ENCODE assay signal across 8 mouse cellular contexts in the genomic region with DNA sequence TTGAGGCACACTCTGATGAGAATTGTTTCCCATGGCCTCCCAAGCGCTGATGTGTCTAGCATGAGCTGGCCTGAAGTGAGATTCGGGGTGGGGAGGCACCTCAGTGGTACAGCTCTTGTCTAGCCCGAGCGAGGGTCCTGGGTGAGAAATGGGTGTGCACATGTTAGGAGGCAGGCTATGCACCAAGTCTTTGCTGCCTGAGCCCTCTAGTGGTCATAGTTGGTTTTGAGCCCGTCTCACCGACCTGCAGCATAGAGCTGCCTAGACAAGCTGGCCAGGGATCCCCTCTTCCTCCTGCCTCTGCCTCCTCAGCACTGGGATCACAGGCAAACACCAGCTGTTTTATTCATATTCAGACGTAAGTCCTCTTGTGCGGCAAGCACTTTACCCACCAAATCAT. TPM values are rescaled to one million over a fixed set of nuclear protein-coding genes. Genes with fewer than 3 reads are reported as not detected.
DNase-seq lines count a peak whose midpoint lies in the region; ATAC-seq and TF ChIP-seq lines count a peak whose summit lies in the region.

No protein-coding gene starts in this region.

- H3K36me3 ChIP-seq in embryonic facial prominence, embryonic 11.5 days (replicated peaks; ENCODE audit: control insufficient read depth, insufficient read depth, low read depth, low read length): no peaks in the 10 kb centered on the region; the same call in 1 of the 2 replicates
- H3K36me3 ChIP-seq in heart, embryonic 11.5 days (ENCODE audit: control insufficient read depth, insufficient read depth, low read length): peaks cover 6% of the 10 kb centered on the region
- peaks cover 28% of the 10 kb centered on the region for H3K36me3 ChIP-seq in kidney, embryonic 16.5 days (ENCODE audit: insufficient read depth, low read length)
- peaks cover 16% of the 10 kb centered on the region for H3K36me3 ChIP-seq in liver, adult 2 months (ENCODE audit: control insufficient read depth, insufficient read depth, low read length)
- peaks cover 40% of the 10 kb centered on the region for H3K36me3 ChIP-seq in midbrain, postnatal 0 days (ENCODE audit: insufficient read depth, low read length)
- H3K36me3 ChIP-seq in splenic B cell, adult 2 months (ENCODE audit: control insufficient read depth, insufficient read depth, low read length, poor library complexity, severe bottlenecking): peaks cover 5% of the 10 kb centered on the region

- no peak for TF ChIP-seq POLR2A in liver, adult 2 months (IDR thresholded peaks at IDR 0.05; ENCODE audit: extremely low read depth, insufficient read depth, low read length)

- WGBS in embryonic facial prominence, embryonic 11.5 days: 23% methylated on average over 8 of the region's 8 CpGs
- 23% methylated on average over 8 of the region's 8 CpGs for WGBS in heart, embryonic 11.5 days (ENCODE audit: insufficient replicate concordance)
- WGBS in kidney, embryonic 16.5 days: 21% methylated on average over 8 of the region's 8 CpGs
- WGBS in liver, adult 2 months: 13% methylated on average over 8 of the region's 8 CpGs
- WGBS in midbrain, postnatal 0 days: 20% methylated on average over 8 of the region's 8 CpGs

- peak; percentile 82 for DNase-seq in 416B (ENCODE audit: low read depth)
- peak; percentile 75 for DNase-seq in adrenal gland, adult 8-10 months
- DNase-seq in embryonic facial prominence, embryonic 11.5 days (ENCODE audit: low spot score): peak; percentile 85
- DNase-seq in liver, adult 2 months (ENCODE audit: extremely low read depth, low read depth, low spot score): peak; percentile 56
- peak; percentile 82 for DNase-seq in midbrain, postnatal 0 days (ENCODE audit: low spot score)
- peak; percentile 90 for DNase-seq in splenic B cell, adult 2 months (ENCODE audit: low read depth, low spot score)

- H3K4me1 ChIP-seq in embryonic facial prominence, embryonic 11.5 days (ENCODE audit: control insufficient read depth, insufficient read depth, low read length): no peaks in the 10 kb centered on the region
- peaks cover 23% of the 10 kb centered on the region for H3K4me1 ChIP-seq in heart, embryonic 11.5 days (ENCODE audit: control insufficient read depth, insufficient read depth, low read length)
- H3K4me1 ChIP-seq in kidney, embryonic 16.5 days (ENCODE audit: insufficient read depth, low read length): peaks cover 9% of the 10 kb centered on the region
- peaks cover 21% of the 10 kb centered on the region for H3K4me1 ChIP-seq in liver, adult 2 months (ENCODE audit: control insufficient read depth, insufficient read depth, low read length)
- peaks cover 10% of the 10 kb centered on the region for H3K4me1 ChIP-seq in midbrain, postnatal 0 days (ENCODE audit: insufficient read depth, low read length)

- no peaks in the 10 kb centered on the region for H3K9me3 ChIP-seq in embryonic facial prominence, embryonic 11.5 days (replicated peaks; ENCODE audit: control insufficient read depth, low read length)
- H3K9me3 ChIP-seq in heart, embryonic 11.5 days (replicated peaks; ENCODE audit: control insufficient read depth, low read length): no peaks in the 10 kb centered on the region
- no peaks in the 10 kb centered on the region for H3K9me3 ChIP-seq in kidney, embryonic 16.5 days (ENCODE audit: low read length)
- H3K9me3 ChIP-seq in midbrain, postnatal 0 days (ENCODE audit: low read length): no peaks in the 10 kb centered on the region

- peak; percentile 89 for TF ChIP-seq CTCF in liver, adult 2 months (IDR thresholded peaks at IDR 0.05; ENCODE audit: low read depth, low read length)
- peak; percentile 81 for TF ChIP-seq CTCF in midbrain, postnatal 0 days (IDR thresholded peaks at IDR 0.05)

- ATAC-seq in embryonic facial prominence, embryonic 11.5 days (replicated peaks; ENCODE audit: insufficient number of reproducible peaks, low FRiP score, low TSS enrichment, low read depth): peak; percentile 51; the same call in 1 of the 2 replicates
- peak; percentile 50; the same call in 1 of the 2 replicates for ATAC-seq in heart, embryonic 11.5 days (replicated peaks; ENCODE audit: insufficient number of reproducible peaks, low FRiP score, low TSS enrichment)
- peak; percentile 33; the same call in 1 of the 2 replicates for ATAC-seq in kidney, embryonic 16.5 days (ENCODE audit: low FRiP score, low TSS enrichment)
- peak; percentile 70 for ATAC-seq in midbrain, postnatal 0 days (ENCODE audit: low FRiP score)

- H3K79me2 ChIP-seq in liver, adult 2 months (ENCODE audit: control insufficient read depth, insufficient read depth, low read length): peaks cover 13% of the 10 kb centered on the region

- H3K9ac ChIP-seq in embryonic facial prominence, embryonic 11.5 days (replicated peaks; ENCODE audit: low read length): no peak overlapping the region
- H3K9ac ChIP-seq in heart, embryonic 11.5 days (ENCODE audit: low read depth, low read length): no peak overlapping the region
- H3K9ac ChIP-seq in kidney, embryonic 16.5 days (replicated peaks; ENCODE audit: low read length): no peak overlapping the region
- H3K9ac ChIP-seq in liver, adult 2 months (ENCODE audit: low read depth, low read length): no peak overlapping the region
- no peak overlapping the region for H3K9ac ChIP-seq in midbrain, postnatal 0 days (replicated peaks; ENCODE audit: low read length, poor library complexity, severe bottlenecking)

- no peaks in the 10 kb centered on the region for H3K27me3 ChIP-seq in embryonic facial prominence, embryonic 11.5 days (ENCODE audit: control insufficient read depth, insufficient read depth, low read length)
- no peaks in the 10 kb centered on the region for H3K27me3 ChIP-seq in heart, embryonic 11.5 days (ENCODE audit: control insufficient read depth, insufficient read depth, low read length)
- no peaks in the 10 kb centered on the region for H3K27me3 ChIP-seq in kidney, embryonic 16.5 days (ENCODE audit: insufficient read depth, low read length)
- H3K27me3 ChIP-seq in liver, adult 2 months (ENCODE audit: control insufficient read depth, insufficient read depth, low read length): no peaks in the 10 kb centered on the region
- no peaks in the 10 kb centered on the region for H3K27me3 ChIP-seq in midbrain, postnatal 0 days (ENCODE audit: insufficient read depth, low read length)
- no peaks in the 10 kb centered on the region for H3K27me3 ChIP-seq in splenic B cell, adult 2 months (ENCODE audit: control insufficient read depth, insufficient read depth, low read length, poor library complexity, severe bottlenecking)

- no peak overlapping the region for H3K4me3 ChIP-seq in embryonic facial prominence, embryonic 11.5 days (ENCODE audit: low read depth, low read length)
- no peak overlapping the region for H3K4me3 ChIP-seq in heart, embryonic 11.5 days (ENCODE audit: low read depth, low read length)
- H3K4me3 ChIP-seq in kidney, embryonic 16.5 days (ENCODE audit: low read length): no peak overlapping the region
- no peak overlapping the region for H3K4me3 ChIP-seq in liver, adult 2 months (ENCODE audit: insufficient read depth, low read depth, low read length)
- H3K4me3 ChIP-seq in midbrain, postnatal 0 days (ENCODE audit: low read depth, low read length): no peak overlapping the region

- H3K27ac ChIP-seq in embryonic facial prominence, embryonic 11.5 days (replicated peaks; ENCODE audit: low read depth, low read length): no peak overlapping the region
- H3K27ac ChIP-seq in heart, embryonic 11.5 days (ENCODE audit: low read depth, low read length): no peak overlapping the region
- H3K27ac ChIP-seq in kidney, embryonic 16.5 days (ENCODE audit: low read length): no peak overlapping the region
- H3K27ac ChIP-seq in liver, adult 2 months (replicated peaks; ENCODE audit: insufficient read depth, low read depth, low read length): no peak overlapping the region
- no peak overlapping the region for H3K27ac ChIP-seq in midbrain, postnatal 0 days (ENCODE audit: low read depth, low read length)

- H3K4me2 ChIP-seq in embryonic facial prominence, embryonic 11.5 days (ENCODE audit: low read depth, low read length): no peak overlapping the region
- H3K4me2 ChIP-seq in heart, embryonic 11.5 days: no peak overlapping the region
- H3K4me2 ChIP-seq in kidney, embryonic 16.5 days (replicated peaks; ENCODE audit: low read depth, low read length): no peak overlapping the region
- no peak overlapping the region for H3K4me2 ChIP-seq in midbrain, postnatal 0 days (ENCODE audit: low read depth, low read length, poor library complexity, severe bottlenecking)

RNA-seq across cellular contexts. Expression of a gene that starts 7.4 kb away (rescaled TPM):
- 10 to 100 TPM; 30.4 to 32.5 (median 31.2) TPM for total RNA-seq in adrenal gland, adult 8-10 months (2022)
- 10.1 and 11.6 TPM in 2 replicates for polyA plus RNA-seq in embryonic facial prominence, embryonic 11.5 days (2014; fragmentation: Nextera tagmentation; extraction: Ambion mirVana)
- 17.9 and 19.3 TPM in 2 replicates for polyA plus RNA-seq in heart, embryonic 11.5 days (2014; fragmentation: Nextera tagmentation; extraction: Ambion mirVana)
- polyA plus RNA-seq in kidney, embryonic 16.5 days (2015; fragmentation: Nextera tagmentation; extraction: Ambion mirVana): 14.6 and 15.8 TPM in 2 replicates
- total RNA-seq in liver, adult 2 months (2014; rRNA removed): 11.5 and 12.1 TPM in 2 replicates
- polyA plus RNA-seq in liver, adult 2 months (2012; rRNA removed): 16.6 and 18.9 TPM in 2 replicates
- total RNA-seq in midbrain, postnatal 0 days (2014; rRNA removed): 43.2 and 45.3 TPM in 2 replicates
- polyA plus RNA-seq in midbrain, postnatal 0 days (2015; fragmentation: Nextera tagmentation; extraction: Ambion mirVana): 13.8 and 14.2 TPM in 2 replicates

RNA-seq across cellular contexts. Expression of a gene that starts 12.6 kb away (rescaled TPM):
- total RNA-seq in adrenal gland, adult 8-10 months (2022): 10 to 100 TPM; 23.9 to 26.3 (median 24.8) TPM
- polyA plus RNA-seq in embryonic facial prominence, embryonic 11.5 days (2014; fragmentation: Nextera tagmentation; extraction: Ambion mirVana): 2.9 and 3.6 TPM in 2 replicates
- polyA plus RNA-seq in heart, embryonic 11.5 days (2014; fragmentation: Nextera tagmentation; extraction: Ambion mirVana): 10.4 and 11.4 TPM in 2 replicates
- 7.3 and 10.3 TPM in 2 replicates for polyA plus RNA-seq in kidney, embryonic 16.5 days (2015; fragmentation: Nextera tagmentation; extraction: Ambion mirVana)
- total RNA-seq in liver, adult 2 months (2014; rRNA removed): 2.5 and 3.4 TPM in 2 replicates
- 20.9 and 27.7 TPM in 2 replicates for polyA plus RNA-seq in liver, adult 2 months (2012; rRNA removed)
- 3.1 and 3.7 TPM in 2 replicates for total RNA-seq in midbrain, postnatal 0 days (2014; rRNA removed)
- 0.91 and 1.1 TPM in 2 replicates for polyA plus RNA-seq in midbrain, postnatal 0 days (2015; fragmentation: Nextera tagmentation; extraction: Ambion mirVana)

RNA-seq across cellular contexts. Expression of a gene that starts 28.7 kb away (rescaled TPM):
- 100 to 1,000 TPM in 3 of 4 experiments, 10 to 100 TPM in 1; 92.6 to 117 (median 103) TPM for total RNA-seq in adrenal gland, adult 8-10 months (2022)
- 33.0 and 48.5 TPM in 2 replicates for polyA plus RNA-seq in embryonic facial prominence, embryonic 11.5 days (2014; fragmentation: Nextera tagmentation; extraction: Ambion mirVana)
- 58.8 and 77.3 TPM in 2 replicates for polyA plus RNA-seq in heart, embryonic 11.5 days (2014; fragmentation: Nextera tagmentation; extraction: Ambion mirVana)
- polyA plus RNA-seq in kidney, embryonic 16.5 days (2015; fragmentation: Nextera tagmentation; extraction: Ambion mirVana): 87.5 and 106 TPM in 2 replicates
- total RNA-seq in liver, adult 2 months (2014; rRNA removed): 23.0 and 28.1 TPM in 2 replicates
- polyA plus RNA-seq in liver, adult 2 months (2012; rRNA removed): 20.6 and 21.5 TPM in 2 replicates
- total RNA-seq in midbrain, postnatal 0 days (2014; rRNA removed): 8.1 and 12.4 TPM in 2 replicates
- 9.6 and 12.1 TPM in 2 replicates for polyA plus RNA-seq in midbrain, postnatal 0 days (2015; fragmentation: Nextera tagmentation; extraction: Ambion mirVana)

RNA-seq across cellular contexts. Expression of a gene that starts 36.1 kb away (rescaled TPM):
- not detected for total RNA-seq in adrenal gland, adult 8-10 months (2022)
- not detected in 2 replicates for polyA plus RNA-seq in embryonic facial prominence, embryonic 11.5 days (2014; fragmentation: Nextera tagmentation; extraction: Ambion mirVana)
- polyA plus RNA-seq in heart, embryonic 11.5 days (2014; fragmentation: Nextera tagmentation; extraction: Ambion mirVana): not detected in 2 replicates
- not detected in 2 replicates for polyA plus RNA-seq in kidney, embryonic 16.5 days (2015; fragmentation: Nextera tagmentation; extraction: Ambion mirVana)
- total RNA-seq in liver, adult 2 months (2014; rRNA removed): not detected in 2 replicates
- polyA plus RNA-seq in liver, adult 2 months (2012; rRNA removed): not detected in 2 replicates
- total RNA-seq in midbrain, postnatal 0 days (2014; rRNA removed): not detected in 2 replicates
- polyA plus RNA-seq in midbrain, postnatal 0 days (2015; fragmentation: Nextera tagmentation; extraction: Ambion mirVana): not detected in 2 replicates

RNA-seq across cellular contexts. Expression of a gene that starts 39.1 kb away (rescaled TPM):
- total RNA-seq in adrenal gland, adult 8-10 months (2022): 1 to 10 TPM; 1.8 to 3.4 (median 2.6) TPM
- 118 and 119 TPM in 2 replicates for polyA plus RNA-seq in embryonic facial prominence, embryonic 11.5 days (2014; fragmentation: Nextera tagmentation; extraction: Ambion mirVana)
- 53.0 and 62.4 TPM in 2 replicates for polyA plus RNA-seq in heart, embryonic 11.5 days (2014; fragmentation: Nextera tagmentation; extraction: Ambion mirVana)
- polyA plus RNA-seq in kidney, embryonic 16.5 days (2015; fragmentation: Nextera tagmentation; extraction: Ambion mirVana): 170 and 179 TPM in 2 replicates
- total RNA-seq in liver, adult 2 months (2014; rRNA removed): 0.92 and 2.7 TPM in 2 replicates
- polyA plus RNA-seq in liver, adult 2 months (2012; rRNA removed): 0.20 and 0.22 TPM in 2 replicates
- total RNA-seq in midbrain, postnatal 0 days (2014; rRNA removed): 5.9 and 10.0 TPM in 2 replicates
- 4.7 and 4.9 TPM in 2 replicates for polyA plus RNA-seq in midbrain, postnatal 0 days (2015; fragmentation: Nextera tagmentation; extraction: Ambion mirVana)
